Mouse (Mus musculus) gastrocnemius, adult 2 months (tissue): Measurements from ENCODE around the gene Coro2b. TPM values are rescaled to one million over a fixed set of nuclear protein-coding genes. Genes with fewer than 3 reads are reported as not detected.

ENCODE experiments used
- DNase-seq: peaks from one replicate; pipeline ENCODE4 v3.0.0; 2022
- H3K27ac ChIP-seq: fragments of 200-600 bp; 2 replicates; pipeline ENCODE4 v1.8.1; 2022; ENCODE audit warnings: mild to moderate bottlenecking
- H3K4me3 ChIP-seq: fragments of 200-600 bp; 2 replicates; pipeline ENCODE4 v1.8.1; 2022; ENCODE audit warnings: mild to moderate bottlenecking, moderate library complexity
- CTCF ChIP-seq: fragments of 200-600 bp; IDR thresholded peaks from 2 replicates; pipeline ENCODE4 v1.8.1; 2022; ENCODE audit warnings: antibody characterized with exemption, mild to moderate bottlenecking, moderate library complexity
- intact Hi-C: fragments of 180-260 bp; cut with DNase I; formaldehyde crosslinking; loops from one replicate; pipeline ENCODE4 v1.15.1; 2025
- total RNA-seq, 2 experiments: library from RNA; stranded (reverse); gene quantifications; 2 replicates each; pipeline ENCODE4 v1.2.3; 2021

Gene Coro2b
- total RNA-seq, 2 experiments from 2014 or later = 6.7 to 8.7 TPM

GRCm38 (mm10) chr9:62377897-62378296, 158.9 kb downstream of the Coro2b start:
- DNase-seq = no peak
- no peak for TF ChIP-seq CTCF
- Histone ChIP-seq H3K4me3 (no peak overlapping the region), H3K27ac (no peak overlapping the region)
- intact Hi-C loops = loop anchor here (10.0 kb wide), 1 partner anchor 177 kb away; no protein-coding TSS in a partner anchor

- no peak for TF ChIP-seq CTCF
- peak overlapping the region; percentile 55 for H3K27ac ChIP-seq
- peak overlapping the region; percentile 38 for H3K4me3 ChIP-seq
- DNase-seq = no peak
- intact Hi-C loops = loop anchor here (10.0 kb wide), 1 partner anchor 181 kb away; no protein-coding TSS in a partner anchor
Observed at GRCm38 (mm10) chr9:62374276-62374675, 162.6 kb downstream of the Coro2b start.

- intact Hi-C loops = loop anchor here (1.0 to 10.0 kb wide), 3 partner anchors 33 to 181 kb away; partner anchors contain the start of gene Anp32a
- peak overlapping the region; percentile 70 for H3K27ac ChIP-seq
- no peak; the same call in 1 of the 2 replicates for TF ChIP-seq CTCF
- DNase-seq = peak; percentile 86
- no peak overlapping the region for H3K4me3 ChIP-seq
Observed at GRCm38 (mm10) chr9:62373222-62374123, 163.4 kb downstream of the Coro2b start.

DNA sequence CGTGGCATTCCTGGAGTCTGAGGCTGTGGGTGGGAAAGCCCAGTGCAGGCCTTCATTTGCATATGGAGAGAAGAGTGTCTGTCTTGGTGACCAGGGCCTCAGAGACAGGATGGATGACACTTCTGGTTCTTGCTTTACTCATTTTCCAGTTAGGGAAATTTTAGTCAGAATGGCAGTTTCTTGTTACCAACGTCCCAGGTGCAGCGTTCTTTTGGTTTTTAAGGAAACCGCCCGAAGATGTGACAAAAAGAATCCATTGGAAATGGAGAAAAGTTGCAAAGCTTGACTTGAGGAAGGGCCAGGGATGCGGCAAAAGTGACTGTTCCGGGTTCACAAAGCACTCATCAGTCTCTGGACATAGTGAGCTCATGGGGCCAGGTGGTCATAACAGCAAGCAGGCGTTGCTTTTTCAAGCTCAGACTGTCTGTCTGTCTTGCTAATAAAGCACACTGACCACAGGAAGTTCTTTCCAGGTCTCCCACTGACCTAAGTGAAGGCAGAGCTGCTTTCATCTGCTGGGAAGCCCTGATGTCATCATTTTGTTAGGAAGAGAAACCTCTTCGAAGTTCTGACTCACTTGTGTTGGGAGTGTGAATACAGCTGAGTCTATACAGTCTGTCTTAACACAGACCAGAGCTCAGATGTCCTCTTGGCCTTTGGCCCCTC, 164.2 kb downstream of the Coro2b start:
- no peak for TF ChIP-seq CTCF
- intact Hi-C loops = loop anchor here (1.0 to 10.0 kb wide), 3 partner anchors 32 to 182 kb away; partner anchors contain the start of gene Anp32a
- no peak for DNase-seq
- Histone ChIP-seq H3K4me3 (no peak overlapping the region), H3K27ac (peak overlapping the region; percentile 70; the same call in 1 of the 2 replicates)

DNA sequence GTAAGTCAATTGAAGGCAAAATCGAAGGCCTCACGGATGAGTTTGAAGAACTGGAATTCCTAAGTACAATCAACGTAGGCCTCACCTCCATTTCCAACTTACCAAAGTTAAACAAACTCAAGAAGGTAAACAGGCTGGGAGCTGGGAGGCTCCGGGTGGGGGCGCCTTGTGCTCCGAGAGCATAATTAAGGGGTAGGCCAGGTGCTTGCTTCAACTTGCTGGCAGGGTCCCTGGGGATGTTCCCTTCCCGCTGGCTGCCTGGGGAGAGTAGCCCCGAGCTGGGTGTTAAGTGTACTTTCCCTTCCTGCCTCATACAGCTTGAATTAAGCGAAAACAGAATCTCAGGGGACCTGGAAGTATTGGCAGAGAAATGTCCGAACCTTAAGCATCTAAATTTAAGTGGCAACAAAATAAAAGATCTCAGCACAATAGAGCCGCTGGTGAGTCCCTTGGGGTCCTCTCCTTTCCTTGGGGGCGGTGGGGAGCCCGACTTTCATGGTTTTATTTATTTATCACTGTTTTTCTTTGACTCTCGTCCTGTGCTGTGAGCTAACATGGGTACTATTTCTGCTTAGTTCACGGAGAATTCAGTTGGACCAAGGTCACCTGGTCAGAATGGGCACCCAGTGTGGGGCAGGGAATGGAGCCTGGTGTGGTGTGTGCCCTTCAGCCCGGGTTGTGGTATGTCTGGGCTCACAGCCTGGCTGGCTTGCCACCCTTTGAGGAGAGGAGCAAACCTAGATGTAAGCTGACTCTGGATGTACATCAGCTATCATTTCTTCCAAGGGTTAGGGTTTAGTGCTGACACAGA, 164.9 kb downstream of the Coro2b start:
- Histone ChIP-seq H3K4me3 (no peak overlapping the region), H3K27ac (peak overlapping the region; percentile 70)
- peak; percentile 57 for DNase-seq
- intact Hi-C loops = loop anchor here (2.0 to 10.0 kb wide), 2 partner anchors 31 to 183 kb away; partner anchors contain the start of gene Anp32a
- no peak for TF ChIP-seq CTCF

DNA sequence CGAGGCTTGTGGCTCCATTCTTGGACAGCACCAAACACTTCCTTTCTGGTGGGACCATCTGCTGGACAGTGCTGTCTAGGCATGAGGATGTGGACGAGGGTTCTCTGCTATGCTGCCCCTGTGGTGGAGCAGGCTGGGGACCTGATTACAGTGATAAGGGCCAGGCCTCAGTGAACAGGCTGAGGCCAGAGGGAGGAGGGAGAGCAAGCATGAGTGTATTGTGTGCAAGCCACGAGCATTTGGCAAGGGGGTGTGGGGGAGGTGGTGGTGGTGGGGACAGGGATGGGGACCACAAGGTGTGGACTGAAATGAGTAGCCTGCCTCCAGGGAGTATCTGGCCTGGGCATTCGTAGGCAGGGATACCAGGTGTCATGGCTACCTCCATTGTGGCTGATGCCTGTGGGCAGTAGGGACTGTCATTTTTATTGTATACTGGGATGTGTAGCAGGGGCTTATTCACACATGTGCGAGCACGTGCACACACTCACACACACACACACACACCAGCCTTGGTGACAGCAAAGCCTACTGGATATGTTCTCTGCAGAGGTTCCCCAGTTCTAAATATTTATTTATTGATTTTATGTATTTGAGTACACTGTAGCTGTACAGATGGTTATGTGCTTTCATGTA, 166.1 kb downstream of the Coro2b start:
- intact Hi-C loops = loop anchor here (10.0 kb wide), 1 partner anchor 184 kb away; no protein-coding TSS in a partner anchor

DNA sequence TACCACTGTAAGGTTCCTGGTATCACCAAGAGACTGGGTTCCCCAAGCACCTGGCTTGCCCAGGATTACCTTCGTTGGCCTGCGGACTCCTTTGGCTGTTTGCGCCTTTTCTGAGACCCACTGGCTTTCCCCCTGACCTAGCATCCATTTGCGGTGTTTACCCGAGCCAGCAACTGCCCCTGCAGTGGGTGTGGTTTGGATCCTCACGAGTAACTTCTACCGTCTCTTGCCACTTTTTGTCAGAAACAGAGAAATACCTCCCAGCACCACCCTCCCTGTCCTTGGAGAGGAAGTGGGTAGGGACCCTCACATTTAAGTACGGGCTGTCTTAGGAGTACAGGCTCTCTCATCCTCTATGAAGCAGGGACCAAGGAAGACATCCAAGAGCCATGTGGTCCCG, 166.7 kb downstream of the Coro2b start:
- no peak for DNase-seq
- no peak overlapping the region for H3K27ac ChIP-seq
- H3K4me3 ChIP-seq = no peak overlapping the region
- no peak for TF ChIP-seq CTCF
- intact Hi-C loops = loop anchor here (10.0 kb wide), 1 partner anchor 185 kb away; no protein-coding TSS in a partner anchor

More for the DNA sequence above, 166.1 kb downstream of the Coro2b start:
- TF ChIP-seq CTCF = no peak
- no peak overlapping the region for H3K4me3 ChIP-seq
- no peak overlapping the region for H3K27ac ChIP-seq
- no peak for DNase-seq

Other genes starting within 250 kb of the Coro2b start
- 10 to 100 TPM; 62.8 to 88.2 TPM for gene Anp32a, start 195.8 kb downstream of the Coro2b start, total RNA-seq
- gene Itga11, start 140.8 kb upstream of the Coro2b start, total RNA-seq = 1 to 10 TPM; 3.2 to 5.1 TPM